In genomic region chr2:35496279-35497013, GRCm38 (mm10) we compare ENCODE assay signal across 10 mouse cellular contexts. TPM values are rescaled to one million over a fixed set of nuclear protein-coding genes. Genes with fewer than 3 reads are reported as not detected.
DNase-seq lines count a peak whose midpoint lies in the region; ATAC-seq and TF ChIP-seq lines count a peak whose summit lies in the region.
"Had no signal": no experiment of that assay in that cellular context is flagged by ENCODE, and none has a peak within 500 bp of the region (broad histone marks: within the 10 kb centered on the region; RNA-seq: fewer than 3 reads in every experiment).

No protein-coding gene starts in this region.

- H3K9me3 ChIP-seq in intestine, embryonic 14.5 days (ENCODE audit: control insufficient read depth, low read length) = no peaks in the 10 kb centered on the region
- H3K9me3 ChIP-seq in intestine, postnatal 0 days (ENCODE audit: control insufficient read depth) = no peaks in the 10 kb centered on the region
- H3K9me3 ChIP-seq in limb, embryonic 14.5 days (ENCODE audit: control insufficient read depth, low read length) = no peaks in the 10 kb centered on the region
- H3K9me3 ChIP-seq in stomach, postnatal 0 days (ENCODE audit: control insufficient read depth, low read length) = no peaks in the 10 kb centered on the region
- H3K9me3 ChIP-seq: neural tube, embryonic 12.5 days had no signal

- no peaks in the 10 kb centered on the region for H3K36me3 ChIP-seq in intestine, embryonic 14.5 days (ENCODE audit: control insufficient read depth, insufficient read depth, low read length)
- H3K36me3 ChIP-seq in intestine, postnatal 0 days (ENCODE audit: control insufficient read depth, insufficient read depth) = no peaks in the 10 kb centered on the region
- H3K36me3 ChIP-seq in limb, embryonic 14.5 days (ENCODE audit: control insufficient read depth, insufficient read depth, low read length) = no peaks in the 10 kb centered on the region
- H3K36me3 ChIP-seq in stomach, postnatal 0 days (ENCODE audit: control insufficient read depth, insufficient read depth, low read length) = no peaks in the 10 kb centered on the region
- H3K36me3 ChIP-seq: neural tube, embryonic 12.5 days had no signal

- H3K4me1 ChIP-seq in intestine, embryonic 14.5 days (replicated peaks; ENCODE audit: control insufficient read depth, insufficient read depth, low read length) = 0 out of 2 replicates have a peak, but pooled peaks cover 15% of the 10 kb centered on the region
- no peaks in the 10 kb centered on the region for H3K4me1 ChIP-seq in intestine, postnatal 0 days (replicated peaks; ENCODE audit: control insufficient read depth, insufficient read depth, low read length)
- peaks cover 8% of the 10 kb centered on the region for H3K4me1 ChIP-seq in limb, embryonic 14.5 days (ENCODE audit: control insufficient read depth, insufficient read depth, low read length)
- 0 out of 2 replicates have a peak, but pooled peaks cover 3% of the 10 kb centered on the region for H3K4me1 ChIP-seq in stomach, postnatal 0 days (replicated peaks; ENCODE audit: control insufficient read depth, insufficient read depth)
- H3K4me1 ChIP-seq: neural tube, embryonic 12.5 days had no signal

- no peak overlapping the region for H3K4me2 ChIP-seq in intestine, embryonic 14.5 days (ENCODE audit: low read length)
- no peak overlapping the region for H3K4me2 ChIP-seq in intestine, postnatal 0 days (replicated peaks; ENCODE audit: low read depth)
- H3K4me2 ChIP-seq in limb, embryonic 14.5 days (replicated peaks; ENCODE audit: low read depth, low read length, severe bottlenecking) = no peak overlapping the region
- H3K4me2 ChIP-seq in stomach, postnatal 0 days (replicated peaks; ENCODE audit: low read depth) = no peak overlapping the region
- H3K4me2 ChIP-seq: neural tube, embryonic 12.5 days had no signal

- DNase-seq in intestine, embryonic 14.5 days (ENCODE audit: low spot score) = no peak
- DNase-seq in thymus, postnatal 36 days = peak; percentile 33 to 36
- DNase-seq in thymus, postnatal 10 days (ENCODE audit: low spot score in 2 of 2) = no peak
- DNase-seq in limb, embryonic 14.5 days (ENCODE audit: low spot score) = no peak
- DNase-seq in stomach, postnatal 0 days (ENCODE audit: low spot score) = no peak
- DNase-seq in layer of hippocampus, adult 9-11 months = no peak
- DNase-seq in gastrocnemius, postnatal 4 days (ENCODE audit: low spot score in 2 of 2) = no peak
- DNase-seq: adrenal gland, postnatal 10 days had no signal

- H3K4me3 ChIP-seq in intestine, embryonic 14.5 days (ENCODE audit: low read depth, low read length) = no peak overlapping the region
- no peak overlapping the region for H3K4me3 ChIP-seq in intestine, postnatal 0 days (ENCODE audit: low read depth, low read length)
- no peak overlapping the region for H3K4me3 ChIP-seq in limb, embryonic 14.5 days (replicated peaks; ENCODE audit: low read length)
- no peak overlapping the region for H3K4me3 ChIP-seq in stomach, postnatal 0 days (ENCODE audit: low read depth, low read length)
- H3K4me3 ChIP-seq: neural tube, embryonic 12.5 days had no signal

- H3K9ac ChIP-seq in intestine, embryonic 14.5 days (ENCODE audit: low read length) = no peak overlapping the region
- H3K9ac ChIP-seq in intestine, postnatal 0 days (ENCODE audit: low read depth, low read length) = no peak overlapping the region
- H3K9ac ChIP-seq in limb, embryonic 14.5 days (ENCODE audit: low read depth, low read length, severe bottlenecking) = no peak overlapping the region
- no peak overlapping the region for H3K9ac ChIP-seq in stomach, postnatal 0 days (ENCODE audit: low read length)
- H3K9ac ChIP-seq: neural tube, embryonic 12.5 days had no signal

- TF ChIP-seq EP300 in stomach, postnatal 0 days (optimal IDR thresholded peaks at IDR 0.05) = no peak

- no peaks in the 10 kb centered on the region for H3K27me3 ChIP-seq in intestine, embryonic 14.5 days (replicated peaks; ENCODE audit: control insufficient read depth, insufficient read depth, low read length)
- H3K27me3 ChIP-seq in intestine, postnatal 0 days (replicated peaks; ENCODE audit: control insufficient read depth, insufficient read depth, low read length) = peaks cover 9% of the 10 kb centered on the region; the same call in 1 of the 2 replicates
- no peaks in the 10 kb centered on the region for H3K27me3 ChIP-seq in limb, embryonic 14.5 days (ENCODE audit: control insufficient read depth, insufficient read depth, low read length)
- H3K27me3 ChIP-seq in stomach, postnatal 0 days (ENCODE audit: control insufficient read depth, insufficient read depth, low read length) = no peaks in the 10 kb centered on the region
- H3K27me3 ChIP-seq: neural tube, embryonic 12.5 days had no signal

- TF ChIP-seq POLR2A in limb, embryonic 14.5 days (IDR thresholded peaks at IDR 0.05; ENCODE audit: borderline replicate concordance, extremely low read depth, insufficient read depth, insufficient read length) = no peak

- 54% methylated on average over 5 of the region's 5 CpGs for WGBS in intestine, embryonic 14.5 days
- 63% methylated on average over 5 of the region's 5 CpGs for WGBS in intestine, postnatal 0 days
- 53% methylated on average over 5 of the region's 5 CpGs for WGBS in limb, embryonic 14.5 days
- WGBS in stomach, postnatal 0 days = 59% methylated on average over 5 of the region's 5 CpGs

- no peak for TF ChIP-seq CTCF in intestine, postnatal 0 days (IDR thresholded peaks at IDR 0.05; ENCODE audit: low read depth)
- no peak for TF ChIP-seq CTCF in stomach, postnatal 0 days (IDR thresholded peaks at IDR 0.05; ENCODE audit: low read depth)

- ATAC-seq in intestine, embryonic 14.5 days (replicated peaks; ENCODE audit: low FRiP score, low TSS enrichment, low read depth) = no peak
- ATAC-seq in intestine, postnatal 0 days = no peak
- ATAC-seq in limb, embryonic 14.5 days (ENCODE audit: low FRiP score, low read depth) = no peak
- no peak for ATAC-seq in stomach, postnatal 0 days (ENCODE audit: low FRiP score, low TSS enrichment)

- peak overlapping the region; percentile 57 for H3K27ac ChIP-seq in intestine, embryonic 14.5 days (ENCODE audit: low read depth)
- no peak overlapping the region for H3K27ac ChIP-seq in intestine, postnatal 0 days (ENCODE audit: low read depth, low read length)
- H3K27ac ChIP-seq in limb, embryonic 14.5 days (replicated peaks; ENCODE audit: low read depth, low read length) = 0 out of 2 replicates have a peak overlapping the region, but pooled peaks have one; percentile 15
- H3K27ac ChIP-seq in stomach, postnatal 0 days (replicated peaks) = peak overlapping the region; percentile 61; the same call in 1 of the 2 replicates
- H3K27ac ChIP-seq: neural tube, embryonic 12.5 days had no signal

RNA-seq across cellular contexts. Expression of gene Ggta1, which starts 33.4 kb away (rescaled TPM):
- 20.1 and 20.8 TPM in 2 replicates for polyA plus RNA-seq in intestine, embryonic 14.5 days (2014; fragmentation: Nextera tagmentation; extraction: Ambion mirVana)
- polyA plus RNA-seq in intestine, postnatal 0 days (2015; fragmentation: Nextera tagmentation; extraction: Ambion mirVana) = 6.4 and 7.0 TPM in 2 replicates
- 27.4 TPM in 2 replicates for polyA plus RNA-seq in limb, embryonic 14.5 days (2012; rRNA removed)
- polyA plus RNA-seq in limb, embryonic 14.5 days (2014; fragmentation: Nextera tagmentation; extraction: Ambion mirVana) = 29.2 and 36.1 TPM in 2 replicates
- 10.7 and 11.5 TPM in 2 replicates for polyA plus RNA-seq in stomach, postnatal 0 days (2015; fragmentation: Nextera tagmentation; extraction: Ambion mirVana)
- 10 to 100 TPM; 21.0 to 25.4 TPM for total RNA-seq in gastrocnemius, postnatal 4 days (2021)

Comparison
In these comparisons a context has a peak if more than half of its experiments do, and no peak if none do; other contexts are left out.
1. DNase-seq: peak in thymus, postnatal 36 days (2 of 2); none in intestine, embryonic 14.5 days (single experiment), thymus, postnatal 10 days (0 of 2), limb, embryonic 14.5 days (single experiment), stomach, postnatal 0 days (single experiment), layer of hippocampus, adult 9-11 months (single experiment) and gastrocnemius, postnatal 4 days (0 of 2).